Mouse (Mus musculus): ENCODE results near the gene Fut2.
A peak's percentile ranks its signal among the peaks of the same experiment; 100 is the strongest.
"Not testable (repeated sequence)": the region's sequence is repeated elsewhere in the genome, so short reads cannot be mapped to it uniquely, and the experiment has no call there.

The Fut2 gene

GRCm38 (mm10) chr7:45665303-45666138 lies 673 bp downstream of the Fut2 start:
- DNase-seq: no peak

DNA sequence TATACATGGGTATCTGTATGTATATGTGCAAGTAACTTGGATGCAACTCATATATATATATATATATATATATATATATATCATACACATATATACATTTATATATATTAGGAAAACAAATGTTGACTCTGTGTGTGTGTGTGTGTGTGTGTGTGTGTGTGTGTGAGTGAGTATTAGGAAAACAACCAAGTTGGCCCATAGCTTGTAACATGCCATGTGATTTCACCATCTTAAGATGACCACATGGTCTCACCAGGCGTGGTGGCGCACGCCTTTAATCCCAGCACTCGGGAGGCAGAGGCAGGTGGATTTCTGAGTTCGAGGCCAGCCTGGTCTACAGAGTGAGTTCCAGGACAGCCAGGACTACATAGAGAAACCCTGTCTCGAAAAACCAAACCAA lies 4.5 kb downstream of the Fut2 start:
- not testable (repeated sequence) for DNase-seq

- no peak for DNase-seq
These were observed 5.3 kb downstream of the Fut2 start for GRCm38 (mm10) chr7:45660746-45661478.

DNA sequence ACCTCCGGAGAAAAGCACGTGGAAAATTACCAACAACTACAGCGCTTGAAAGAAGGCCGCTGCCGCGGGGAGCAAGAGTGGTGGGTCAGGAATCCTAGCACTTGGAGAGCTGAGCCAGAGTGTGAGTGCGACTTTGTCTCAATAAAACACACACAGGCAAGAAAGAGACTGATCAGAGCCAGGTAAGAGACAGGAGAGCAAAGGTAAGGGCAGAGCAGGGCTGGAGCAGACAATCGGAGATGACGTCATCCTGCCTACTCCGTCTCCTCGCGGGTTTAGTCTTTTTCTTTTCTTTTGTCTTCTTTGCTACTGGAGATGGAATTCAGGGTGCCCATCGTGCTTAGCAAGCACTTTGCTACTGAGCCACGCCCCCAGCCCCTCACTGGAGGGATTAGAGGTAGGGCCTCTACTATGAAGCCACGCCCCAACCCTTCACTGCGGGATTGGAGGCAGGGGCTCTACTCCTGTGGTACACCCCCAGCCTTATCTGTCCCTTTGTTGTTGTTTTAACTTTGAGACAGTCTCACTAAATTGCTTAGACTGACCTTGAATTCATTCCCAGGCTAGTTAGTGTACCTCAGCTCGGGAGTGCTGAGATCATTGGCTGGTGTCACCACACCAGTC lies 11.7 kb downstream of the Fut2 start:
- DNase-seq: no peak

DNA sequence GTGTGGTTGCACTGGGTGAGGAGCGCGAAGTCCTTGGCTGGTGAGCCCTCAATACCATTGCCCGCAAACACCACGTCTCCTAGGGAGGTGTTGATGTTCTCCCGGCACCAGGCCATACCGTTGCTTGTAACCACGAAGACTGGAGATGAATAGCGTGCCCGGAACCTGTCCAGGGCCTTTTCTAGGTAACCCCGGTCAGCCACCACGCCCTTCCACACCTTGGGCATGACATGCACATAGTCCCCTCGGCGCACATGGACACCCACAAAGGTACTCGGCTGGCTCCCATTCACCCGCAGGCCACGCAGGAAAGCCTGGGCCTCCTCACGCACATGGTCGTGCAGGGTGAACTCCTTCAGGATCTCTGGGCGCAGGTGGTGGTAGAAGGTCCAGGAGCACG lies 15.7 kb downstream of the Fut2 start:
- DNase-seq: not testable (repeated sequence)

DNA sequence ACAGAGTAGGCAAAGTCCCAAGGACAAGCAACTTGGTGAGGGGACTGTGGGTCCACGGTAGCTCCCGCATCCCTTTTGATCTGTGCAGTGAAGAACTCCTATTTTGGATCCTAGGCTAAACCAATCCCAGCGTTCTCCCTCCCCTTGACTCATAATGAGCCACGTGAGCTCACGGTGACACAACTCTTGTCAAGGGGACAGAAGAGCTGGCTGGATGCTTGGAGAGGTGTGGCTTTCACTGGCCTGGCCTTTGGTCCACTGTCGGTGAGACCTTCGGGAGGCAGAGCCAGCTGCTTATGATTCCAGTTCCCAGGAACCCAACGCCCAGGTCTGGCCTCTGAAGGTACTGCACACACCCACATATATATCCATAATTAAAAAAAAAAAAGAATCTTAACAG lies 16.8 kb downstream of the Fut2 start:
- DNase-seq: no peak

- no peak for DNase-seq
These were observed 19.5 kb downstream of the Fut2 start for GRCm38 (mm10) chr7:45646671-45647070.

DNA sequence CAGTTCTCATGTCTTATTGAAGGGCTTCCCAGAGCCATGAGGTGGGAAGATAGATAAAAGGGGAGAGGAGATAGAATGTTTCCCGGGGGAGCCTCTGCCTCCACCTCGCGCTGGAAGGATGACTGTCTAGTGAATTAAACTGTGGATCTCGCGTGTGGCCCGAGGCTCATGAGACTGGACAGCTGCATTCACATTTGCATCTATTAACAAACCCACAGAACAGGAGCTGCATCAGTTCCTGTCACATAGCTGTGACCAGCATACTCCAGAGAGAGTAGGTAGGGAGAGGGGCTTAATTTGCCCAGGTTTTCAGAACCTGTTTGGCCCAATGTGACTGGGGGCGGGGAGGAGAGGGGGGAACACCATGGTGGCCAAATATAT lies 20.6 kb downstream of the Fut2 start:
- no peak for DNase-seq

DNA sequence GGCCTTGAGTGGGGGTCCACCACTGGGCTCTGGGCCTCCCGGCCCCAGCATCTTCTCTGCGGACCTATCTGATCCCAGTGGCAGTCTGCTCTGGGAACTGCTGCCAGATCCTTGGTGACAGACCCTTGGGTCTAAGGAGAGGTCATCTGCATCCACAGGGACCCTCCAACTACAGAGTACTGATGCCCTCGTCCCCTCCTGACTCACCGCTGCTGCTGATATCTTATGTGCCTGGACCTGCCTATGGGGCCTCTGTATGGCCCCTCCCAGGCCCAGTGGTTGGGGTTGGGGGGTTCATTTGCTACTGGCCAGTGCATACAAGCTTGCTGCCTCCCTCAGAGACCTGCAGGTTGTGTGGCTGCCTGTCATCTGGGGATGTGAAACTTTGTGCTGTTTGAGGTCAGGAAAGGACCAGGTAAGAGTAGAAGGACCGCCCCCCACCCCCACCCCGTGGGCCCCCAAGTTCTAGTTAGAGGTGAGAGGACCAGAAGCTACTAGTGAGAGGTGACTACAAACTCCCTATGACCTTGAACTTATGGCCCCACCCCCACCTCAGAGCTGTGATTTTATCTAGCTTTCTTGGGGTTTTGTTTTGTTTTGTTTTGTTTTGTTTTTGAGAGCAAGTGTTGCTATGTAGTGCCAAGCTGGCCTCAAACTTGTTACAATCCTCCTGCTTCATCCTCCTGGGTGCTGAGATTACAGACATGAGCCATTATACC lies 21.2 kb downstream of the Fut2 start:
- no peak for DNase-seq

DNA sequence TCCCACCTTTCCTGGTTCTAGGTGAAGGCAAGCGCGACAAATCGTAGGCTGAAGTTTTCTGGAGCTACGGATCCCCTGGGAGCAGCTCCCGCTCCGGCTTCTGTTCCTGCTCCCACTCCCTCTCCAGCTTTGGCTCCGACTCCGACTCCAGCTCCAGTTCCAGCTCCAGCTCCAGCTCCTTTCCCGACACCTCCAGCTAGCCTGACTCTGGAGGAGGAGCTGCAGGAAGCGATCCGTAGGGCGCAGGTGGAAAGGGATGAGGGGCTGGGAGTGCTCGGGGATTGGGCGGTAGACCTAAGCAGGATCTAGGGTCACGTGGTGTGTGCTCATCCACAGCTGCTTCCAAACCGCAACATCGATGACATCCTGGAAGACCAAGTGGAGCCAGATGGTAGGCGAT lies 22.0 kb downstream of the Fut2 start:
- peak; percentile 67 for DNase-seq

- peak; percentile 98 for DNase-seq
These were observed 22.6 kb downstream of the Fut2 start for GRCm38 (mm10) chr7:45643441-45644178.

- no peak for DNase-seq
These were observed 23.5 kb downstream of the Fut2 start for GRCm38 (mm10) chr7:45642503-45643255.

GRCm38 (mm10) chr7:45642083-45642482 lies 24.1 kb downstream of the Fut2 start:
- peak; percentile 48 for DNase-seq

GRCm38 (mm10) chr7:45641391-45642040 lies 24.7 kb downstream of the Fut2 start:
- peak; percentile 53 for DNase-seq

GRCm38 (mm10) chr7:45640191-45640957 lies 25.8 kb downstream of the Fut2 start:
- DNase-seq: peak; percentile 43

DNA sequence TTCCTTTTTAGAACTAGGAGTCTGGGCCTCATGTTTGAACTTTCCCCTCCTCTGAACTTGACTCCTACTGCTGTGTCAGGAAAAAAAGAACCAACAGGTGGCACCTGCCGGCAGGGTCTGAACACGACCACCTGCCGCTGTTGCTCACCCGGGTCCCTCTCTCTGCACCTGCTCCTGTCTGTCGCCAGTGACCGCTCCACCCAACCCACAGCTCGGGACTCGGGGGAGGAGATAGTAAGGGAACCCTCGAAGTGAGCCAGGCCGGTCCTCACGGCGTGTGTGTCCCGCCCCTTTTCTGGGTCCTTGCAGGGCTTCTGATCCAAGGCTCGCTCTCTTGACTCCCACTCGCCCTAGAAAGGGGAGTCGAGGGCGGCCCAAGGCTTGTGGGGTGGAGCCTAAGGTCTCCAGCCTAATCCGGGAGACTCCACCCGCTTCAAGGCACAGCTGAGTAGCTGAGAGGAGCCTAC lies 26.6 kb downstream of the Fut2 start, which contains the start of gene Mamstr:
Gene Mamstr, plus strand, starts transcription at position 417 of the 467 bp plus-strand sequence.
- peak; percentile 47 for DNase-seq

- peak; percentile 97 for DNase-seq
These were observed 27.4 kb downstream of the Fut2 start for GRCm38 (mm10) chr7:45638623-45639401.

GRCm38 (mm10) chr7:45637710-45638109 lies 28.5 kb downstream of the Fut2 start:
- DNase-seq: peak; percentile 46

Measured in cerebellum, adult 8-10 months (tissue).